In genomic region chr13:24260751-24261591, GRCm38 (mm10) we compare ENCODE assay signal across 15 mouse cellular contexts. TPM values are rescaled to one million over a fixed set of nuclear protein-coding genes. Genes with fewer than 3 reads are reported as not detected.
DNase-seq lines count a peak whose midpoint lies in the region; ATAC-seq and TF ChIP-seq lines count a peak whose summit lies in the region.
"Had no signal": no experiment of that assay in that cellular context is flagged by ENCODE, and none has a peak within 500 bp of the region (broad histone marks: within the 10 kb centered on the region; RNA-seq: fewer than 3 reads in every experiment).

No protein-coding gene starts in this region.

- TF ChIP-seq CTCF in forebrain, postnatal 0 days (IDR thresholded peaks at IDR 0.05; ENCODE audit: low read depth), result no peak

- H3K27me3 ChIP-seq in forebrain, postnatal 0 days (ENCODE audit: insufficient read depth, low read length), result no peaks in the 10 kb centered on the region
- H3K27me3 ChIP-seq: forebrain, embryonic 12.5 days had no signal

- H3K4me3 ChIP-seq in forebrain, postnatal 0 days (ENCODE audit: low read depth, low read length), result no peak overlapping the region
- H3K4me3 ChIP-seq: forebrain, embryonic 12.5 days had no signal

- ATAC-seq in frontal cortex, adult (ENCODE audit: low TSS enrichment), result peak; percentile 47; the same call in 1 of the 2 replicates
- ATAC-seq in forebrain, postnatal 0 days, result no peak
- ATAC-seq: liver, postnatal 0 days; midbrain, embryonic 16.5 days had no signal

- no peaks in the 10 kb centered on the region for H3K4me1 ChIP-seq in forebrain, postnatal 0 days (ENCODE audit: insufficient read depth)
- H3K4me1 ChIP-seq: forebrain, embryonic 12.5 days had no signal

- no peaks in the 10 kb centered on the region for H3K9me3 ChIP-seq in forebrain, postnatal 0 days (ENCODE audit: low read length)
- H3K9me3 ChIP-seq: forebrain, embryonic 12.5 days had no signal

- H3K9ac ChIP-seq in forebrain, postnatal 0 days, result no peak overlapping the region
- H3K9ac ChIP-seq: forebrain, embryonic 12.5 days; liver, postnatal 0 days had no signal

- DNase-seq in frontal cortex, postnatal 36 days (ENCODE audit: low spot score in 2 of 2), result no peak
- DNase-seq in lung, postnatal 4 days, result peak; percentile 29 to 82
- no peak for DNase-seq in lung, adult 18-20 months
- DNase-seq in fat pad, adult 2 months (ENCODE audit: extremely low read depth, low read depth, low spot score), result peak; percentile 81
- DNase-seq in urinary bladder, postnatal 14 days (ENCODE audit: low spot score), result peak; percentile 65
- no peak for DNase-seq in spleen, postnatal 10 days (ENCODE audit: low spot score in 2 of 2)
- no peak for DNase-seq in forebrain, postnatal 0 days
- DNase-seq: heart, adult 11 months; heart, postnatal 36 days; liver, postnatal 0 days; right cerebral cortex, postnatal 25 days; thymus, adult 18-20 months had no signal

- no peak overlapping the region for H3K4me2 ChIP-seq in forebrain, postnatal 0 days (ENCODE audit: low read depth)
- H3K4me2 ChIP-seq: forebrain, embryonic 12.5 days had no signal

- no peaks in the 10 kb centered on the region for H3K36me3 ChIP-seq in forebrain, postnatal 0 days (ENCODE audit: insufficient read depth)
- H3K36me3 ChIP-seq: forebrain, embryonic 12.5 days had no signal

- no peak overlapping the region for H3K27ac ChIP-seq in forebrain, postnatal 0 days (ENCODE audit: low read depth, low read length)
- H3K27ac ChIP-seq: forebrain, embryonic 12.5 days had no signal

- WGBS in forebrain, postnatal 0 days, result 77% methylated on average over 10 of the region's 10 CpGs

RNA-seq across cellular contexts. Expression of gene Carmil1, which starts 19.6 kb away (rescaled TPM):
- 44.4 and 47.9 TPM in 2 replicates for total RNA-seq in forebrain, postnatal 0 days (2014; rRNA removed)
- 25.1 and 30.2 TPM in 2 replicates for polyA plus RNA-seq in forebrain, postnatal 0 days (2015; fragmentation: Nextera tagmentation; extraction: Ambion mirVana)

Comparison
In these comparisons a context has a peak if more than half of its experiments do, and no peak if none do; other contexts are left out.
1. DNase-seq: peak in lung, postnatal 4 days (2 of 2), fat pad, adult 2 months (single experiment) and urinary bladder, postnatal 14 days (single experiment); none in frontal cortex, postnatal 36 days (0 of 2), lung, adult 18-20 months (0 of 2), spleen, postnatal 10 days (0 of 2) and forebrain, postnatal 0 days (single experiment).